Mouse (Mus musculus) MEL (cell line): ENCODE measurements around the gene Pgs1. TPM values are rescaled to one million over a fixed set of nuclear protein-coding genes. Genes with fewer than 3 reads are reported as not detected.

Source experiments
- DNase-seq: peaks from one replicate; pipeline ENCODE4 v3.0.0; 2011; ENCODE audit warnings: low read depth, low spot score
- H3K27ac ChIP-seq: 2 replicates; pipeline ENCODE4 v1.5.1; 2012; ENCODE audit warnings: low read depth, mild to moderate bottlenecking, control low read depth, low read length, moderate library complexity; ENCODE audit not compliant: control insufficient read depth
- H3K27me3 ChIP-seq, 2 experiments: fragments of 150-350 bp in 1 of 2; sonication (generic) in 1 of 2; 2 replicates each; pipeline ENCODE4 v1.6.1; 2012; ENCODE audit warnings: low read length in 2 of 2, mild to moderate bottlenecking in 2 of 2, improper control_type of control experiment in 1 of 2, moderate library complexity in 1 of 2; ENCODE audit not compliant: insufficient read depth in 2 of 2, control insufficient read depth in 1 of 2
- H3K36me3 ChIP-seq, 2 experiments: 2 replicates each; pipeline ENCODE4 v1.6.1; 2012 to 2014; ENCODE audit warnings: low read length in 2 of 2, improper control_type of control experiment in 1 of 2, inconsistent platforms in 1 of 2, mild to moderate bottlenecking in 1 of 2; ENCODE audit not compliant: insufficient read depth in 2 of 2, control insufficient read depth in 1 of 2
- H3K4me1 ChIP-seq, 2 experiments: fragments of 150-350 bp in 1 of 2; sonication (generic) in 1 of 2; 2 replicates each; pipeline ENCODE4 v1.6.1; 2012; ENCODE audit warnings: low read length in 2 of 2, improper control_type of control experiment in 1 of 2, mild to moderate bottlenecking in 1 of 2; ENCODE audit not compliant: insufficient read depth in 2 of 2, control insufficient read depth in 1 of 2
- H3K4me3 ChIP-seq, 2 experiments: fragments of 150-350 bp in 1 of 2; sonication (generic) in 1 of 2; 2 replicates each; pipeline ENCODE4 v1.5.1; 2012; ENCODE audit warnings: low read depth in 2 of 2, low read length in 2 of 2, mild to moderate bottlenecking in 2 of 2, moderate library complexity in 2 of 2, control low read depth in 1 of 2, improper control_type of control experiment in 1 of 2; ENCODE audit not compliant: control insufficient read depth in 1 of 2, insufficient read depth in 1 of 2
- H3K79me2 ChIP-seq: 2 replicates; pipeline ENCODE4 v1.6.1; 2012; ENCODE audit warnings: mild to moderate bottlenecking, low read length, moderate library complexity; ENCODE audit not compliant: control insufficient read depth, poor library complexity, insufficient read depth
- H3K9ac ChIP-seq: 2 replicates; pipeline ENCODE4 v1.6.1; 2012; ENCODE audit warnings: low read depth, mild to moderate bottlenecking, control low read depth, low read length, moderate library complexity; ENCODE audit not compliant: control insufficient read depth, poor library complexity, severe bottlenecking
- H3K9me3 ChIP-seq: fragments of 150-350 bp; sonication (generic); replicated peaks from 2 replicates; pipeline ENCODE4 v1.6.1; 2012; ENCODE audit warnings: mild to moderate bottlenecking, low read length, improper control_type of control experiment, moderate library complexity; ENCODE audit not compliant: insufficient read depth
- CHD2 ChIP-seq: IDR thresholded peaks from 2 replicates; pipeline ENCODE4 v1.6.1; 2011; ENCODE audit warnings: low read length, improper control_type of control experiment
- CTCF ChIP-seq, 3 experiments: IDR thresholded peaks in 2 of 3; conservative IDR thresholded peaks in 1 of 3; 2 replicates each; pipeline ENCODE4 v1.5.1; 2011 to 2012; ENCODE audit warnings: low read length in 3 of 3, low read depth in 2 of 3, mild to moderate bottlenecking in 2 of 3, improper control_type of control experiment in 1 of 3, inconsistent platforms in 1 of 3, mixed read lengths in 1 of 3, moderate library complexity in 1 of 3; ENCODE audit not compliant: control insufficient read depth in 1 of 3, insufficient read depth in 1 of 3, poor library complexity in 1 of 3, severe bottlenecking in 1 of 3
- ELF1 ChIP-seq: IDR thresholded peaks from 2 replicates; pipeline ENCODE4 v1.6.1; 2014; ENCODE audit warnings: low read depth, mild to moderate bottlenecking, inconsistent platforms, low read length, improper control_type of control experiment, moderate library complexity
- KAT2A ChIP-seq: conservative IDR thresholded peaks from 2 replicates; pipeline ENCODE4 v1.6.1; 2012; ENCODE audit warnings: low read depth, low read length, improper control_type of control experiment, inconsistent platforms
- MEF2A ChIP-seq: IDR thresholded peaks from 2 replicates; pipeline ENCODE4 v1.6.1; 2014; ENCODE audit warnings: low read depth, mild to moderate bottlenecking, inconsistent platforms, low read length, improper control_type of control experiment; ENCODE audit not compliant: poor library complexity, insufficient replicate concordance, severe bottlenecking; ENCODE audit errors: extremely low read depth
- NRF1 ChIP-seq: IDR thresholded peaks from 2 replicates; pipeline ENCODE4 v1.6.1; 2014; ENCODE audit warnings: low read depth, mild to moderate bottlenecking, inconsistent platforms, low read length, improper control_type of control experiment, moderate library complexity; ENCODE audit not compliant: poor library complexity, insufficient read depth, severe bottlenecking
- POLR2A ChIP-seq, 2 experiments: IDR thresholded peaks; 2 replicates each; pipeline ENCODE4 v1.6.1; 2011 to 2012; ENCODE audit warnings: low read length in 2 of 2, mild to moderate bottlenecking in 2 of 2, control low read depth in 1 of 2, improper control_type of control experiment in 1 of 2, low read depth in 1 of 2, moderate library complexity in 1 of 2; ENCODE audit not compliant: control insufficient read depth in 1 of 2, insufficient read depth in 1 of 2, poor library complexity in 1 of 2
- SIN3A ChIP-seq: IDR thresholded peaks from 2 replicates; pipeline ENCODE4 v1.6.1; 2012; ENCODE audit warnings: low read length, improper control_type of control experiment, inconsistent platforms
- USF2 ChIP-seq, 2 experiments: IDR thresholded peaks; 2 replicates each; pipeline ENCODE4 v1.6.1; 2011 to 2012; ENCODE audit warnings: improper control_type of control experiment in 2 of 2, low read length in 2 of 2, borderline replicate concordance in 1 of 2, inconsistent platforms in 1 of 2, low read depth in 1 of 2, mild to moderate bottlenecking in 1 of 2; ENCODE audit not compliant: insufficient read depth in 1 of 2
- ZKSCAN1 ChIP-seq: IDR thresholded peaks from 2 replicates; pipeline ENCODE4 v1.6.1; 2012; ENCODE audit warnings: low read depth, mild to moderate bottlenecking, inconsistent platforms, low read length, improper control_type of control experiment, moderate library complexity
- ZMIZ1 ChIP-seq: IDR thresholded peaks from 2 replicates; pipeline ENCODE4 v1.6.1; 2012; ENCODE audit warnings: low read depth, mild to moderate bottlenecking, inconsistent platforms, low read length, improper control_type of control experiment, moderate library complexity
- polyA plus RNA-seq, 2 experiments: library from polyadenylated mRNA; stranded (reverse) in 1 of 2; unstranded in 1 of 2; fragments of >175 nt in 1 of 2; fragments of >200 nt in 1 of 2; gene quantifications; 2 replicates each; pipeline versions ENCODE4 v1.2.1 to v1.2.4; 2012; ENCODE audit warnings: low replicate concordance in 2 of 2, low read depth in 1 of 2; ENCODE audit not compliant: insufficient read length in 2 of 2, insufficient read depth in 1 of 2, missing spikeins in 1 of 2
- total RNA-seq: library from RNA; depleted of rRNA; stranded (reverse); fragments of 300-350 nt; gene quantifications from 2 replicates; pipeline ENCODE4 v1.2.3, GENCODE M21; 2012

The Pgs1 gene
- total and polyA plus RNA-seq, 3 experiments: 48.6 to 61.6 TPM; not detected in 1

DNA sequence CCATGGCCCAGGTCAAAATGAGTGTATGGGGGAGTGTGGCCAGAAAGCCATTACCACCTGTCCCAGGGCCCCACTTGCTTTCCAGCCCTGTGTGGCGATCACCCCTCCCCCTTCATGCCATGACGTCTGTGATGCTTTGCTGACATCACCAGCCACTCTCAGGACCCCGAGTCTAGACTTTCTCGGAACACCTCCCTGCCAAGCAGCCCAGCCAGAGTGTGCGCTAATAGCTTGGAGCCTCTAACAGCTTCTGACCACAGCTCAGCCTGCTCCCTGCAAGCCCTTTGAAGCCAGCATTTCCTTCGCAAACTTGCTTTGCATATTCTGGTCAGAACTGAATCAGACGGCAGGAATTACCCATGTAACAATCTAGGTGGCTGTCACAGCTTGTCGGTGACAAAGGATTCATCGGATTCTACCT, 20.5 kb upstream of the Pgs1 start:
- no peak for DNase-seq

DNA sequence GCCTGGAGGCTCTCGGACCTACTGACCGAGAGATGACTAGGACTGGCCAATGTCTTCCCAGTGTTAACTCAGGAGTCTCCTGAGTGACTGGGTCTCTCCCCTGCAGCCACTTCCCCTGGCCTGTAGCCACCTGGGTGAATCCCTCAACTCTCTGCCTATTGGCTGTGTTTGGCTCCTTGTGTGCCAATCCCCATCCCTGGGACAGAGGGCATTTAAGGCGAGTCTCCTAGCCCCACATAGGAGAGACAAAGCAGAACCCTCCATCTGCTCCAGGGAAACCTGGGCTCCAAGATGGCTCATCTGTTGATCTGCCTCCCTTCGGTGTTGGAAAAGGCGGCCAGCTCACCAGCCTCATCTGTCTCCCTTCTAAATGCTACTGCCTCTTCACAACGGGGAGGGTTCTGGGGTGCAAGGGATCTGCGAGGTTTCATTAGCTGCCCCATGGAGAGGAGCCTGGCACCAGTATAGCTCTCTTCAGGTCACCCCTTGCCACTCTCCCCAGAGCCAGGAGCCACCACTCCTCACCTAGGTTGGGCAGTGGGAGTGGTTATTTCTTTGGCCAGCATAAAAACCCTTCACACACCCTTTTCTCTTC, 19.5 kb upstream of the Pgs1 start:
- DNase-seq: no peak
- H3K9ac ChIP-seq: no peak overlapping the region
- H3K79me2 ChIP-seq: peaks cover 2% of the 10 kb centered on the region; the same call in 1 of the 2 replicates
- H3K9me3 ChIP-seq: no peaks in the 10 kb centered on the region
- H3K4me1 ChIP-seq: peaks cover 0 to 4% of the 10 kb centered on the region in 2 experiments; a peak in 1 of 4 replicates
- TF ChIP-seq SIN3A: no peak
- no peak for TF ChIP-seq ELF1
- no peak for TF ChIP-seq CHD2
- no peak for TF ChIP-seq USF2 (IDR thresholded peaks at IDR 0.05; ENCODE audit: borderline replicate concordance in 1 of 2, insufficient read depth in 1 of 2, low read depth in 1 of 2, low read length in 2 of 2)
- no peak for TF ChIP-seq ZKSCAN1
- peaks cover 0 to 3% of the 10 kb centered on the region in 2 experiments; a peak in 1 of 4 replicates for H3K27me3 ChIP-seq
- no peak overlapping the region for H3K4me3 ChIP-seq
- H3K27ac ChIP-seq: no peak overlapping the region
- peaks cover 0 to 3% of the 10 kb centered on the region in 2 experiments; a peak in 1 of 4 replicates for H3K36me3 ChIP-seq

More for the DNA sequence above, 20.5 kb upstream of the Pgs1 start:
- H3K36me3 ChIP-seq: peaks cover 0 to 3% of the 10 kb centered on the region in 2 experiments; a peak in 1 of 4 replicates
- no peaks in the 10 kb centered on the region for H3K9me3 ChIP-seq
- TF ChIP-seq CTCF (IDR thresholded peaks at IDR 0.05 in 2 of 3, conservative IDR thresholded peaks at IDR 0.05 in 1 of 3; ENCODE audit: control insufficient read depth in 1 of 3, insufficient read depth in 1 of 3, low read depth in 2 of 3, low read length in 3 of 3, poor library complexity in 1 of 3, severe bottlenecking in 1 of 3): no peak
- no peak for TF ChIP-seq ZMIZ1
- no peak for TF ChIP-seq KAT2A
- TF ChIP-seq POLR2A (IDR thresholded peaks at IDR 0.05; ENCODE audit: control insufficient read depth in 1 of 2, insufficient read depth in 1 of 2, low read depth in 1 of 2, low read length in 2 of 2, poor library complexity in 1 of 2): no peak
- TF ChIP-seq, all 39 proteins: peak for 0
- peaks cover 2% of the 10 kb centered on the region; the same call in 1 of the 2 replicates for H3K79me2 ChIP-seq
- H3K9ac ChIP-seq: no peak overlapping the region
- H3K27me3 ChIP-seq: peaks cover 3 to 6% of the 10 kb centered on the region in 2 experiments
- H3K27ac ChIP-seq: no peak overlapping the region
- H3K4me1 ChIP-seq: peaks cover 0 to 4% of the 10 kb centered on the region in 2 experiments; a peak in 1 of 4 replicates
- H3K4me3 ChIP-seq: no peak overlapping the region

- TF ChIP-seq NRF1 (no peak), MEF2A (no peak)
- Histone ChIP-seq H3K4me3 (no peak overlapping the region), H3K79me2 (peaks cover 2% of the 10 kb centered on the region; the same call in 1 of the 2 replicates), H3K36me3 (peaks cover 0 to 3% of the 10 kb centered on the region in 2 experiments; a peak in 1 of 4 replicates), H3K27ac (no peak overlapping the region), H3K4me1 (peaks cover 0 to 4% of the 10 kb centered on the region in 2 experiments; a peak in 1 of 4 replicates), H3K9ac (no peak overlapping the region), H3K9me3 (no peaks in the 10 kb centered on the region), H3K27me3 (peaks cover 1 to 5% of the 10 kb centered on the region in 2 experiments; a peak in 3 of 4 replicates)
- no peak for DNase-seq
Observed at GRCm38 (mm10) chr11:117967249-117968015, 18.7 kb upstream of the Pgs1 start.
